Mouse (Mus musculus) brain, embryonic 18.5 days (tissue): ENCODE measurements around the gene Gm8773.

Experiments used
- DNase-seq: peaks from one replicate; pipeline ENCODE4 v3.0.0-alpha.2; 2012; ENCODE audit warnings: low read depth, low spot score

Gm8773 gene

DNA sequence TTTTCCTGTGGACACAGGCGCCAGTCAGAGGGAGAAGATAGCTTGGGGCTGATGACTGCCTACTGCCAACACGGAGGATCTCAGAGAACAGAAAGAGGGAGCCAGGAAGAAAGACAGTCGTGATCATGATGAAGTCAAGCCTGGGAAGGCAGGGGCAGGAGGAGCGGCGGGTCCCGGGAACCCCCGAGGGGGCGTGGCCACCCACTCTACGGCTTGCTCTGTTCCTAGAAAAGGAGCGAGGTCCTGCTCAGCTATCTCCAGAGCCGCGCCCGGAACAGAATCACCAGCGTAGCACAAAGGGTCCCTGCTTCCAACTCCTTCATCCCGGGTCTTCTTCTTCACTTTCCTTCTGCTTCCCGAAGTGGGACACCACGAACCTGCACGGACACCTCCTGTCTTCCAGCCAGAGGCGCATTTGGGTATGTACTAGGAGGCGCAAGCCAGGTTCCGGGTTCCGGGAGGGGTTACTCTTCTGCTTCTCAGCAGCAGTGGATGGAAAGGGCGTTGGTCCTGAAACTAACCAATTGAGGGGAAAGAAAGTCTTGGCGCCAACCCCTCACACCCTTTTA is at the start of gene Gm8773:
TSS of gene Gm8773 (plus strand) at position 51 of the 569 bp plus-strand sequence.
- DNase-seq = no peak

DNA sequence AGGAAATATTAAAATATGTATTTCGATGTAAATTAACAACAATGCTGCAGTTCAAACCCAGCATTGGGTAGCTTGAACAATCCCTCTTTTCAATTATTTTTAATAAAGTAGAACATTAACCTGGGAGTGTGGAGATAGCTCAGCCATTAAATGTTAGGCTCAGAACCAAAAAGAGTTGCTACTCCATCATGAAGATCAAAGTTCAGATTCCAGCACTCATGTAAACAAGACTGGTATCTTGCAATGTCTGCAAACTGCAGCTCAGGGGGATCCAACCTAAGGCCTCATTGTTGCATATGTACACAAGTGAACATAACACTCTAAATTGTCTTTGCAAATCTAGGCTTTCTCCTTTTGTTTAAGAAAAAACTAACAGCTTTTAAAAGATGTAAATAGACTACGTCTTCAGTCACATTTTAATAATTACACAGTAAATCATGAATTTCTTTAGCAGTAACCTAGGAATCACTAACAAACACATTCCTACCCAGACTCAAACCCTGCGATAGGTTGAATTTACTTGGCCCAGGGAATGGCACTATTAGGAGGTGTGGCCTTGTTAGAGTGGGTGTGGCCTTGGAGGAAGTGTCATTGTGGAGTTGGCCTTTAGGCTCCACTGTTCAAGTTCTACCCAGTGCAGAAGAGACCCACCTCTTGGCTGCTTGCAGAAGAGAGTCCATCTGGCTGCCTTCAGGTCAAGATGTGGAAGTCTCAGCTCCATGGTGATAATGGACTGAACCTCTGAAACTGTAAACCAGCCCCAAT is 39.8 kb upstream of the Gm8773 start:
- no peak for DNase-seq

DNA sequence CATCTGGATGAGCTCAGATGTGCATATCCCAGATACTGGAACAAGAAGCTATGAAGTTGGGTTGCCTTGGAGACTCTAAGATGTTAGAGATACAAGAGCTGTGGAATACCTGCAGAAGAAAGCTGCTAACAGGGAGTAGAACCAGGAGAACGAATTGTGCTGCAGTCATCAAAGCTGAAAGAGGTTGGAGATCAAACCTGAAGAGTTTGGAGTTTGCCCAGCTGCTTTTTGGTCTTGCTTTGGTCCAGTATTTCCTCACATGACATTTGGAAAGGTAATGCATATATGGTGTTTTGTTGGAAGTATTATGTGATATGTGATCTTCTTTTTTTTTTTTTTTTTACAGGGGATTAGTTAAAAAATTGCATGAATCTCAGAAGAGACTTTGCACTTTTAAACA is 37.5 kb upstream of the Gm8773 start:
- DNase-seq = no peak

DNA sequence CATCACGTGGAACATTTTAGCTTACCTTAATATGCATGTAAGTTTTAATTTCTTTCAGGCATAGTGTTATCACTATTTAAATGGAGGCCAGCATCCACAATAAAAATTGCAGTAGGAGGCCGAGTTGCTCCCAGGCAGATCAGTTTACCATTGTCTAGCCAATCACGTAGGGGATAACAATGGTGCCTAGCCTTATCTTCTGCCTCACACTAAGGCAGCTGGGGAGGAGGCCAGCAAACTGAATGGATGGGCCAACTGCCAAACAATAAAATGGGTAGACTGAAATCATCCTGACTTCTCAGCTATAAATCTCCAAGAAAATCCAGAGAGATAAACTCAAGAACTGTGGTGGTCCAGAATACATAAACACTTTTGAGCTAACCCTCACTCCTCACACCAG is 33.8 kb upstream of the Gm8773 start:
- DNase-seq = no peak

DNA sequence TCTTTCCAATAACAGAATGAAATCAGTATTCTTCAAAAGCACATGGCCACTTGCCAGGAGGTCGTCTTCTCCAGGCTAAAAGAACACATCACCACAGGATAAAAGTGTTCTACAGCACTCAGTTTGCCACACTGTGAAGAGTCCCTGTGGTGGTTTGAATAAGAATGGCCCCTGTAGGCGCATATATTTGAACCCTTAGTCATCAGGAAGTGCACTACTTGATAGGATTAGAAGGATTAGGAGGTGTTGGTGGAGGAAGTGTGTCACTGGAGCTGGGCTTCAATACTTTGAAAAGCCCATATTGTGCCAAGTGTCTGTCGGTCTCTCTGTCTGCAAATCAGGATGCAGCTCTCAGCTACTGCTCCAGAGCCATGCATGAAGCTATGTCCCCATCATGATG is 33.2 kb upstream of the Gm8773 start:
- DNase-seq = no peak

DNA sequence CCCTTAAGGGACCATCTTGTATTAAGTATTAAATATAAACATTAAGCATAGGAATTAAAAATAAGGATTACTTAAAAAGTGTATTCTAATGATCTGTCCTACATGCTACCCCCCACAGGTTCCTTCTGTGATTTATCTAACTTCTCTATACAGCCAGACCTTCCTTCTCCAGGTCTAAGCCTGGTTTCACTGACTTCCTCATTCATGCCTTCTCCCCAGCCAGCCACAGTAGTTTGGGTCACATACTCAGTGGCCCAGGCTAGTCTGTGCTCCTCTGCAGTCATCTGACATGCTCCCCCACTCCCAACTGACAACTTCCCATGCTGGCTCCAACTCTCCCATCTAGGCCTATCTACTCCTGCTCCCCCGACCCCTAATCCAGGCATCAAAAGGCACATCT is 22.5 kb upstream of the Gm8773 start:
- DNase-seq = no peak

DNA sequence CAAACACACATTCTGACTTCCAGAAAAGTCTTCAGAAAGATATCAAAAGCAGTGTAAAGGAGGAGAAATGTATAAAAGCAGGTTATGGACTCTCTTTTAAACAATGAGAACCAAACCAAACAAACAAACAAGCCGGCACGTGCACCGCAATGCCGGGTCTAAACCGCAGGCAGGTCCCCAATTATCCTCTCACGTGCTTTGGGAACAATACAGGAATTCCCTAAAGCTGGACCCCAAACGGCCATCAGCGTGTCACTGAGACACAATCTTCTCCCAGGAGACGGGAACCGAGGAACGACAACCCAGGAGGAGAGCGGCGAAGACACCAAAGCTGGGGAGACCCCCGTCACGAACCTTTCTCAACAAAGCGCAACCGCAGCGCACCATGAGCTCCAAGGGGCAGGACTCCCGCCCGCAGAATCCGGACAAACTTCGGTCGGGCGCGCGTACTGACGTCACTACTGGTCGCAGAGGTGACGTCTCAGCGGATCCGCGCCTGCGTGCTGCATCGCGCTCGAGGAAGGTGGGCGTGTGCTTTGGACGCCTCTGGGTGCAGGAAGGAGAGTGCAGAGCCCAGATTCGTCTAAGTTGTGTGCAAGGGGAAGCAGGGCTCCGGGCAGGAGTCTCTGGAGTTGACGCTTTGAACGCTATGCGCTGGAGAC is 14.4 kb upstream of the Gm8773 start, which contains the start of gene Gtpbp10:
TSS of gene Gtpbp10 (minus strand) at position 460 of the 662 bp plus-strand sequence.
- DNase-seq = peak; percentile 79

DNA sequence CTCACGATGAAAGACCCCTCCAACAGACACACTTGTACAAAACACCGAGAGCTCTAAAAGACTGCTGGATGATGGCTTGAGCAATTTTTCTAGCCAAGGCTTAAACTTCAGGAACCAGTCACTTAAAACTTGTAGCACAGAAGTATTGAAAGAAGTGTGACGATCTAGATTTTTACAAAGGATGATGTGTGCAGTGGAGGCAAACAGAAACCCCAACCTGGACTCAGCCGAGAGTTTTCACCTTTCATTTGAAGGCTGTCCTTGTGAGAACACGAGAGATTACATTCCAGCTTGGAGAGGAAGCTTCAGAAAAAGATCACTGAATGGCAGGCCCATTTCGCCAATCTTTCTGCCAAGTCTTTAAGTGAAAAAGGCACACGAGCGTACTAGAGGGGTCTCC is 13.8 kb upstream of the Gm8773 start:
- no peak for DNase-seq

DNA sequence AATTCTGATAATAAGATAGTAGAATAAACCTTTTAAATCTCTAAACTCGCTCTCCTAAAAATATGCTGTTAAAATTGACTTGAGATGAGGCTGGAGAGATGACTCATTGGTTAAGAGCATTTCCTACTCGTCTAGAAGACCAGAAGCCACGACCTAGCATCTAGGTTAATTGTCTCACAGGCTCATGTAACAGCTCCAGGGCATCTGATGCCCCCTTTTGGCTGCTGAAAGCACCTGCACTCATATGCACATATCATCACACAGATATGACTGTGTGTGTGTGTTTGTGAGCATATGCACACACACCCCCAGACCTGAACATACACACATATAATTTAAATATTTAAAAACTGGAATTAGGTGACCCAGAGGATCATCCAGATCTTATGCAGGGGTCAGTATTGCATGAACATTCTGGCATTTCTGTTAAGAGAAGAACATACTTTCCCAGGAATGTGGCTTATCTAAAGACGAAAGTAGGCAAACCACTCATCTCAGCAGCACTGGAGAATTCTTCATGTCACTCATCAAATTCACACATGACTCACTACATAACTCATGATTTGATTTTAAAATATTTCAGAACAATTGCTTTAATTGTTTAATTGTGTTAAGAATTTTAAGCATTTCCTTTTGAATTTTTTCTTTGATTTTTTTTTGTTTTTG is 12.4 kb upstream of the Gm8773 start:
- DNase-seq = no peak

DNA sequence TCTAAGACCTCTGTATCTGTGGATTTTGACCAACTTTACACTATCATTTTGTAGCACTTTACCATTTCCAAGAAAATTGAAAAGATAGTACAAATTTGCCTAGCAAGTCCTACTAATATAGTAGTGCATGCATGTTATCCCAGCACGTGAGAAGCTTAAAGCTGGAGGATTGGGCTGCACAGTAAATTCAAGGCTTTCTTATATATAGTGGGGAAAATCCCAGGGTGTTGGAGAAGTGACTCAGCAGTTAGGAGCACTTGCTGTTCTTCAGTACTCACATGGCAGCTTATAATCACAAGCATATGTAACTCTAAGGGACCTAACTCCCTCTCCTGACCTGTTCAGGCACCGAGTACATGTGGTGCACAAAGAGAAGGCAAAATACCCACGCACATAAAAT is 11.2 kb upstream of the Gm8773 start:
- DNase-seq = no peak

DNA sequence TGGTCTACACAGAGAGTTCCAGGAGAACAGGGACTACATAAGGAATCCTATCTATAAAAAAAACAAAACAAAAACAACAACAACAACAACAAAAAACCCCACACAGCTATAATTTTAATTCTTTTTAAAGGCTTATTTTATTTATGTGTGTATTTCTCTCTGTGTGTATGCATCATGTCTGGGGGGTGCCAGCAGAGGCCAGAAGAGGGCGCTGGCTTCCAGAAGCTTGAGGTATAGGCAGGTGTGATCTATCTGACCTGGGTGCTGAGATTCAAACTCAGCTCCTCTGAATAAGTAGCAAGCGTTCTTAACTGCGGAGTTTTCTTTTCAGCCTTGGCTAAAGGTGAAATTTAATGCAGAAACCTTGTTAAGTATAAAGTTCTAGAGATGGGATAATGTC is 14.1 kb downstream of the Gm8773 start:
- no peak for DNase-seq

DNA sequence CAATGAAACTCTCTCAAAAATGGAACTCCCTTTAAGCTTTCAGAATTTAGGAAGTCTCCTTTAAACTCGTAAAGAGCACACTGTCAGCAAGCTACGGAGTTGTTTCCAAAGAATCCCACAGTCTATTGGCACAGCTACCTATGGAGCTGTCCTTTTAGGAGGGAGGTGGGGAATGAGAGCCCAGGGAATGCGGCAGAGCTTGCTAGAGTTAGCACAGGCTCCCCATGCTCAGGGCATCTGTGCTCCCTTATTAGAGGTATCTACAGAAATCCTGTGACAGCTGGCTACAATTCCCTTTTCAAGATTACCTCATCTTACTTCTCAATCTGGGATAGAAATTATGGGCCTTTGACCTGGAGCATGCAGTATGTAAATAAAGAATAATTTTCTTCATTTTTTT is 36.9 kb downstream of the Gm8773 start:
- no peak for DNase-seq

DNA sequence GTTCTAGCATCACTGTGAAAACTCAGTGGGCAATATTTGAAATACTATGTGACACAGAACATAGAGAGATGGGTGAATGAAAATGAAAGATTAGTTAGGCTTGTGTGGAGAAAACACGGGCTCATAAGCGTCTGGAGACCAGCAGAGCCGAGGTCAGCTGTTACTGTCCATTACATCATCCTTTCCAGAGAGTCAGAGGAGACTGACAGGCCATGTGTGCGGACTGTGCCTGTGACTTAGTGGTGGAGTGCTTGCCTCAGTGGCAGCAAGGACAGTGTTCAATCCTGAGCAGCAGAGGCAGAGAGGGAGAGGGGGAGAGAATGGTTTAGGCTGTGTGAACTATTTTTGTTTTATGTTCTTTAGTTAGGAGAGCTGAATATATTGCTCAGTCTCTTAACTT is 44.7 kb downstream of the Gm8773 start:
- DNase-seq = no peak

DNA sequence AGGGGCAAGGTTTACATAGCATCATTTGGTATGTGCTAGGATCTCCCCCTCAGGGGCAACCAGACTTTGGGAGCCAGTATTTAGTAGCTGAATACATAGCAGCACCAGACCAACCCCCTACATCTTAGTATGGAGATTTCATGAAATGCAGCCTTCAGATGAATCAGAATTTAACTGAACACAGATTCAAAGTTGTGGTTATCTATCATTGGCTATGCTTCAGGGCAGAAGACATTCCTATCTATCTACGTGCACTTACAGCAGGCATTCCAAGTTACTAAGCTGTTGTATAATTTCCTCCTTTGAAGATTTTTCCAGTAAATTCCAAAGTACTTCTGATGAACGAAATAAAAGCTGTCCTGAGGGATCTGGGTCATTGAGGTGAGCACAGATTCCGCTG is 51.9 kb downstream of the Gm8773 start:
- DNase-seq = no peak
